Mouse (Mus musculus) hindbrain, postnatal 0 days (tissue): Measurements from ENCODE around the gene 9430097D07Rik. TPM values are rescaled to one million over a fixed set of nuclear protein-coding genes. Genes with fewer than 3 reads are reported as not detected.

Source experiments
- ATAC-seq: fragments of 200-750 bp; cut with Nextera tagmentation; 2 replicates; pipeline ENCODE4 v1.8.0; 2017; ENCODE audit warnings: mild to moderate bottlenecking, moderate TSS enrichment, moderate library complexity
- DNase-seq: peaks from one replicate; pipeline ENCODE4 v3.0.0-alpha.2; 2015; ENCODE audit warnings: low spot score
- H3K27ac ChIP-seq: fragments of 300-500 bp; sonication (generic); 2 replicates; pipeline ENCODE4 v1.5.1; 2014; ENCODE audit warnings: mild to moderate bottlenecking
- H3K27me3 ChIP-seq: fragments of 300-500 bp; sonication (generic); 2 replicates; pipeline ENCODE4 v1.6.1; 2014; ENCODE audit warnings: low read length, mixed read lengths; ENCODE audit not compliant: insufficient read depth
- H3K36me3 ChIP-seq: fragments of 300-500 bp; sonication (generic); 2 replicates; pipeline ENCODE4 v1.6.1; 2014; ENCODE audit warnings: low read length, mixed read lengths; ENCODE audit not compliant: insufficient read depth
- H3K4me1 ChIP-seq: fragments of 300-500 bp; sonication (generic); 2 replicates; pipeline ENCODE4 v1.6.1; 2014; ENCODE audit warnings: antibody characterized with exemption, low read length, mixed read lengths; ENCODE audit not compliant: insufficient read depth
- H3K4me2 ChIP-seq: fragments of 300-500 bp; sonication (generic); 2 replicates; pipeline ENCODE4 v1.6.1; 2014; ENCODE audit warnings: low read depth, mild to moderate bottlenecking, low read length, moderate library complexity, mixed read lengths
- H3K4me3 ChIP-seq: fragments of 300-500 bp; sonication (generic); 2 replicates; pipeline ENCODE4 v1.5.1; 2014; ENCODE audit warnings: low read length
- H3K9ac ChIP-seq: fragments of 300-500 bp; sonication (generic); replicated peaks from 2 replicates; pipeline ENCODE4 v1.6.1; 2014; ENCODE audit warnings: mild to moderate bottlenecking, low read length, moderate library complexity, mixed read lengths
- H3K9me3 ChIP-seq: fragments of 300-500 bp; sonication (generic); 2 replicates; pipeline ENCODE4 v1.6.1; 2016; ENCODE audit warnings: low read length, mixed read lengths
- CTCF ChIP-seq: IDR thresholded peaks from 2 replicates; pipeline ENCODE4 v1.5.1; 2016; ENCODE audit warnings: antibody characterized with exemption, control low read depth, low read depth
- WGBS: fragments of 180-500 bp; shearing (Covaris S2); extraction: QIAGEN DNeasy Blood & Tissue Kit; methylation state at CpG from one replicate; pipeline ENCODE4 v1.1.7; 2014; 5-methylcytosine and 5-hydroxymethylcytosine counted together
- polyA plus RNA-seq: library from polyadenylated mRNA; unstranded; fragments of >200 nt; fragmentation: Nextera tagmentation; extraction: Ambion mirVana; gene quantifications from 2 replicates; pipeline ENCODE4 v1.2.1, GENCODE M21; 2015
- total RNA-seq: library from RNA; depleted of rRNA; stranded (reverse); fragments of >200 nt; gene quantifications from 2 replicates; pipeline ENCODE4 v1.2.3, GENCODE M21; 2014

Gene 9430097D07Rik
- total and polyA plus RNA-seq, 2 experiments from 2014 or later = 0.21 to 0.76 TPM

GRCm38 (mm10) chr2:32586871-32587351, 11.4 kb upstream of the 9430097D07Rik start, which contains the start of gene St6galnac4:
St6galnac4 (plus strand) TSS chr2:32587095.
- DNase-seq (peak; percentile 97), ATAC-seq (peak; percentile 88)
- Histone ChIP-seq H3K27me3 (no peaks in the 10 kb centered on the region), H3K27ac (peak within 1 kb of the TSS; percentile 51; the same call in 1 of the 2 replicates), H3K9me3 (no peaks in the 10 kb centered on the region), H3K9ac (peak within 1 kb of the TSS; percentile 60), H3K4me1 (peaks cover 21% of the 10 kb centered on the region), H3K36me3 (no peaks in the 10 kb centered on the region), H3K4me3 (peak within 1 kb of the TSS; percentile 52), H3K4me2 (peak within 1 kb of the TSS; percentile 61)
- TF ChIP-seq CTCF = peak; percentile 39
- WGBS = under 1% methylated on average over 38 of the region's 38 CpGs

- no peaks in the 10 kb centered on the region for H3K9me3 ChIP-seq
- no peak for DNase-seq
- H3K27ac ChIP-seq = no peak overlapping the region
- no peak overlapping the region for H3K9ac ChIP-seq
- no peak for TF ChIP-seq CTCF
- peaks cover 21% of the 10 kb centered on the region for H3K4me1 ChIP-seq
- no peaks in the 10 kb centered on the region for H3K36me3 ChIP-seq
- ATAC-seq = no peak
- no peak overlapping the region for H3K4me2 ChIP-seq
- no peak overlapping the region for H3K4me3 ChIP-seq
- 91% methylated on average over 7 of the region's 7 CpGs for WGBS
- H3K27me3 ChIP-seq = no peaks in the 10 kb centered on the region
These were observed 9.7 kb upstream of the 9430097D07Rik start for GRCm38 (mm10) chr2:32585149-32585714.

- Histone ChIP-seq H3K36me3 (no peaks in the 10 kb centered on the region), H3K9me3 (no peaks in the 10 kb centered on the region), H3K4me3 (peak overlapping the region; percentile 25), H3K4me2 (peak overlapping the region; percentile 50), H3K27ac (peak overlapping the region; percentile 51; the same call in 1 of the 2 replicates), H3K27me3 (no peaks in the 10 kb centered on the region), H3K4me1 (peaks cover 10% of the 10 kb centered on the region), H3K9ac (peak overlapping the region; percentile 2)
- DNase-seq (peak; percentile 92), ATAC-seq (peak; percentile 80)
- peak; percentile 98 for TF ChIP-seq CTCF
- WGBS = 14% methylated on average over 37 of the region's 37 CpGs
These were observed 7.6 kb upstream of the 9430097D07Rik start for GRCm38 (mm10) chr2:32582830-32583799.

GRCm38 (mm10) chr2:32581450-32582095, 6.1 kb upstream of the 9430097D07Rik start:
- ATAC-seq = peak; percentile 61; the same call in 1 of the 2 replicates
- Histone ChIP-seq H3K4me3 (peak overlapping the region; percentile 21), H3K4me2 (peak overlapping the region; percentile 44), H3K27me3 (no peaks in the 10 kb centered on the region), H3K9ac (no peak overlapping the region), H3K4me1 (peaks cover 8% of the 10 kb centered on the region; the same call in 1 of the 2 replicates), H3K9me3 (no peaks in the 10 kb centered on the region), H3K36me3 (no peaks in the 10 kb centered on the region), H3K27ac (no peak overlapping the region)
- peak; percentile 78 for DNase-seq
- TF ChIP-seq CTCF = peak; percentile 40
- WGBS = 32% methylated on average over 19 of the region's 19 CpGs

- H3K27me3 ChIP-seq = no peaks in the 10 kb centered on the region
- TF ChIP-seq CTCF = no peak
- no peak overlapping the region for H3K4me3 ChIP-seq
- H3K27ac ChIP-seq = no peak overlapping the region
- DNase-seq = no peak
- 41% methylated on average over 25 of the region's 30 CpGs for WGBS
- H3K4me1 ChIP-seq = peaks cover 9% of the 10 kb centered on the region; the same call in 1 of the 2 replicates
- no peak overlapping the region for H3K4me2 ChIP-seq
- H3K36me3 ChIP-seq = no peaks in the 10 kb centered on the region
- H3K9me3 ChIP-seq = no peaks in the 10 kb centered on the region
- H3K9ac ChIP-seq = no peak overlapping the region
- ATAC-seq = no peak
These were observed 2.9 kb upstream of the 9430097D07Rik start for GRCm38 (mm10) chr2:32578146-32579046.
